Mouse (Mus musculus) forebrain, postnatal 0 days (tissue): ENCODE results near the gene Nrsn2. TPM values are rescaled to one million over a fixed set of nuclear protein-coding genes. Genes with fewer than 3 reads are reported as not detected.

ENCODE experiments used
- ATAC-seq: fragments of 200-750 bp; cut with Nextera tagmentation; 2 replicates; pipeline ENCODE4 v1.8.0; 2017; ENCODE audit warnings: mild to moderate bottlenecking, moderate library complexity
- DNase-seq: peaks from one replicate; pipeline ENCODE4 v3.0.0-alpha.2; 2015
- H3K27ac ChIP-seq: fragments of 300-500 bp; sonication (generic); 2 replicates; pipeline ENCODE4 v1.5.1; 2014; ENCODE audit warnings: low read depth, mild to moderate bottlenecking, antibody characterized with exemption, low read length, moderate library complexity, mixed read lengths
- H3K27me3 ChIP-seq: fragments of 300-500 bp; sonication (generic); 2 replicates; pipeline ENCODE4 v1.6.1; 2014; ENCODE audit warnings: mild to moderate bottlenecking, low read length, mixed read lengths; ENCODE audit not compliant: insufficient read depth
- H3K36me3 ChIP-seq: fragments of 300-500 bp; sonication (generic); 2 replicates; pipeline ENCODE4 v1.6.1; 2014; ENCODE audit warnings: mild to moderate bottlenecking, moderate library complexity; ENCODE audit not compliant: insufficient read depth
- H3K4me1 ChIP-seq: fragments of 300-500 bp; sonication (generic); 2 replicates; pipeline ENCODE4 v1.6.1; 2014; ENCODE audit warnings: antibody characterized with exemption; ENCODE audit not compliant: insufficient read depth
- H3K4me2 ChIP-seq: fragments of 300-500 bp; sonication (generic); 2 replicates; pipeline ENCODE4 v1.6.1; 2014; ENCODE audit warnings: low read depth, mild to moderate bottlenecking, moderate library complexity
- H3K4me3 ChIP-seq: fragments of 300-500 bp; sonication (generic); 2 replicates; pipeline ENCODE4 v1.5.1; 2014; ENCODE audit warnings: low read depth, low read length, mixed read lengths
- H3K9ac ChIP-seq: fragments of 300-500 bp; sonication (generic); 2 replicates; pipeline ENCODE4 v1.6.1; 2014; ENCODE audit warnings: mild to moderate bottlenecking
- H3K9me3 ChIP-seq: fragments of 300-500 bp; sonication (generic); 2 replicates; pipeline ENCODE4 v1.6.1; 2016; ENCODE audit warnings: low read length
- CTCF ChIP-seq: sonication (generic); IDR thresholded peaks from 2 replicates; pipeline ENCODE4 v1.5.1; 2016; ENCODE audit warnings: antibody characterized with exemption, control low read depth, low read depth
- WGBS: fragments of 180-500 bp; shearing (Covaris S2); extraction: QIAGEN DNeasy Blood & Tissue Kit; methylation state at CpG from one replicate; pipeline ENCODE4 v1.1.7; 2014; 5-methylcytosine and 5-hydroxymethylcytosine counted together
- polyA plus RNA-seq: library from polyadenylated mRNA; unstranded; fragments of >200 nt; fragmentation: Nextera tagmentation; extraction: Ambion mirVana; gene quantifications from 2 replicates; pipeline ENCODE4 v1.2.1, GENCODE M21; 2015
- total RNA-seq: library from RNA; depleted of rRNA; stranded (reverse); fragments of >200 nt; gene quantifications from 2 replicates; pipeline ENCODE4 v1.2.3, GENCODE M21; 2014; rRNA removed

Nrsn2 gene
- total and polyA plus RNA-seq, 2 experiments from 2014 or later: 43.7 to 52.1 TPM

GRCm38 (mm10) chr2:152323971-152324370, 52.5 kb downstream of the Nrsn2 start:
- Histone ChIP-seq H3K4me1 (no peaks in the 10 kb centered on the region), H3K9ac (no peak overlapping the region), H3K4me2 (no peak overlapping the region), H3K4me3 (no peak overlapping the region), H3K27me3 (no peaks in the 10 kb centered on the region), H3K27ac (no peak overlapping the region), H3K9me3 (no peaks in the 10 kb centered on the region), H3K36me3 (peaks cover 72% of the 10 kb centered on the region)
- ATAC-seq (no peak), DNase-seq (no peak)
- no peak for TF ChIP-seq CTCF
- WGBS: 96% methylated on average over 14 of the region's 14 CpGs

GRCm38 (mm10) chr2:152322198-152322597, 54.2 kb downstream of the Nrsn2 start:
- Histone ChIP-seq H3K27ac (no peak overlapping the region), H3K9me3 (no peaks in the 10 kb centered on the region), H3K4me2 (no peak overlapping the region), H3K4me1 (no peaks in the 10 kb centered on the region), H3K27me3 (no peaks in the 10 kb centered on the region), H3K4me3 (no peak overlapping the region), H3K36me3 (peaks cover 77% of the 10 kb centered on the region), H3K9ac (no peak overlapping the region)
- no peak for DNase-seq
- no peak for ATAC-seq
- TF ChIP-seq CTCF: no peak
- WGBS: 95% methylated on average over 6 of the region's 6 CpGs

GRCm38 (mm10) chr2:152321558-152321957, 54.9 kb downstream of the Nrsn2 start:
- TF ChIP-seq CTCF: no peak
- Histone ChIP-seq H3K4me2 (no peak overlapping the region), H3K4me1 (no peaks in the 10 kb centered on the region), H3K4me3 (no peak overlapping the region), H3K36me3 (peaks cover 74% of the 10 kb centered on the region), H3K27me3 (no peaks in the 10 kb centered on the region), H3K27ac (no peak overlapping the region), H3K9ac (no peak overlapping the region), H3K9me3 (no peaks in the 10 kb centered on the region)
- ATAC-seq (no peak), DNase-seq (no peak)
- 90% methylated on average over 5 of the region's 5 CpGs for WGBS

Other genes starting within 250 kb of the Nrsn2 start
- 1.6 TPM in 1 of 2 replicates, not detected in the other for gene Tcf15, start 233.1 kb downstream of the Nrsn2 start, total RNA-seq
- gene Tcf15, start 233.1 kb downstream of the Nrsn2 start, polyA plus RNA-seq: 0.69 and 1.1 TPM in 2 replicates
- 193 and 219 TPM in 2 replicates for gene Csnk2a1, start 149.8 kb downstream of the Nrsn2 start, total RNA-seq
- gene Csnk2a1, start 149.8 kb downstream of the Nrsn2 start, polyA plus RNA-seq: 98.1 and 112 TPM in 2 replicates
- gene Tbc1d20, start 82.8 kb downstream of the Nrsn2 start, total RNA-seq: 40.2 and 51.8 TPM in 2 replicates
- gene Tbc1d20, start 82.8 kb downstream of the Nrsn2 start, polyA plus RNA-seq: 24.4 and 27.2 TPM in 2 replicates
- gene Rbck1, start 44.0 kb downstream of the Nrsn2 start, total RNA-seq: 105 and 108 TPM in 2 replicates
- gene Rbck1, start 44.0 kb downstream of the Nrsn2 start, polyA plus RNA-seq: 88.9 and 90.7 TPM in 2 replicates
- 2.0 and 2.2 TPM in 2 replicates for gene Trib3, start 32.6 kb downstream of the Nrsn2 start, total RNA-seq
- 1.3 and 1.4 TPM in 2 replicates for gene Trib3, start 32.6 kb downstream of the Nrsn2 start, polyA plus RNA-seq
- gene Sox12, start 21.4 kb upstream of the Nrsn2 start, total RNA-seq: 47.1 and 47.8 TPM in 2 replicates
- gene Sox12, start 21.4 kb upstream of the Nrsn2 start, polyA plus RNA-seq: 10.0 and 11.9 TPM in 2 replicates
- gene Zcchc3, start 38.4 kb upstream of the Nrsn2 start, total RNA-seq: 10.5 and 16.4 TPM in 2 replicates
- gene Zcchc3, start 38.4 kb upstream of the Nrsn2 start, polyA plus RNA-seq: 13.5 and 15.4 TPM in 2 replicates
- gene 6820408C15Rik, start 38.9 kb upstream of the Nrsn2 start, total RNA-seq: 2.3 and 5.0 TPM in 2 replicates
- gene 6820408C15Rik, start 38.9 kb upstream of the Nrsn2 start, polyA plus RNA-seq: 5.6 and 6.4 TPM in 2 replicates
- gene Defb23, start 88.0 kb upstream of the Nrsn2 start, total RNA-seq: not detected in 2 replicates
- gene Defb23, start 88.0 kb upstream of the Nrsn2 start, polyA plus RNA-seq: not detected in 2 replicates
- not detected in 2 replicates for gene Defb20, start 100.4 kb upstream of the Nrsn2 start, total RNA-seq
- gene Defb20, start 100.4 kb upstream of the Nrsn2 start, polyA plus RNA-seq: not detected in 2 replicates
- gene Defb22, start 113.5 kb upstream of the Nrsn2 start, total RNA-seq: not detected in 2 replicates
- gene Defb22, start 113.5 kb upstream of the Nrsn2 start, polyA plus RNA-seq: not detected in 2 replicates
- not detected in 2 replicates for gene Defb26, start 135.1 kb upstream of the Nrsn2 start, total RNA-seq
- gene Defb26, start 135.1 kb upstream of the Nrsn2 start, polyA plus RNA-seq: not detected in 2 replicates
- not detected in 2 replicates for gene Defb28, start 141.6 kb upstream of the Nrsn2 start, total RNA-seq
- not detected in 2 replicates for gene Defb28, start 141.6 kb upstream of the Nrsn2 start, polyA plus RNA-seq
- not detected in 2 replicates for gene Defb29, start 163.5 kb upstream of the Nrsn2 start, total RNA-seq
- gene Defb29, start 163.5 kb upstream of the Nrsn2 start, polyA plus RNA-seq: not detected in 2 replicates
- gene Gm17416, start 192.7 kb upstream of the Nrsn2 start, total RNA-seq: not detected in 2 replicates
- gene Gm17416, start 192.7 kb upstream of the Nrsn2 start, polyA plus RNA-seq: not detected in 2 replicates
- not detected in 2 replicates for gene Defb21, start 196.1 kb upstream of the Nrsn2 start, total RNA-seq
- gene Defb21, start 196.1 kb upstream of the Nrsn2 start, polyA plus RNA-seq: not detected in 2 replicates
- gene Defb19, start 203.7 kb upstream of the Nrsn2 start, total RNA-seq: not detected in 2 replicates
- gene Defb19, start 203.7 kb upstream of the Nrsn2 start, polyA plus RNA-seq: not detected in 2 replicates
- not detected in 2 replicates for gene Defb45, start 222.8 kb upstream of the Nrsn2 start, total RNA-seq
- gene Defb45, start 222.8 kb upstream of the Nrsn2 start, polyA plus RNA-seq: not detected in 2 replicates
- gene Defb36, start 227.7 kb upstream of the Nrsn2 start, total RNA-seq: not detected in 2 replicates
- gene Defb36, start 227.7 kb upstream of the Nrsn2 start, polyA plus RNA-seq: not detected in 2 replicates
- not detected in 2 replicates for gene Defb25, start 246.4 kb upstream of the Nrsn2 start, total RNA-seq
- gene Defb25, start 246.4 kb upstream of the Nrsn2 start, polyA plus RNA-seq: not detected in 2 replicates